Mouse (Mus musculus) intestine, postnatal 0 days (tissue): ENCODE measurements around the gene Gm9844. TPM values are rescaled to one million over a fixed set of nuclear protein-coding genes. Genes with fewer than 3 reads are reported as not detected.

ENCODE experiments used
- ATAC-seq: fragments of 200-750 bp; cut with Nextera tagmentation; 2 replicates; pipeline ENCODE4 v1.8.0; 2017; ENCODE audit warnings: mild to moderate bottlenecking, moderate TSS enrichment, moderate library complexity
- H3K27ac ChIP-seq: fragments of 300-500 bp; sonication (generic); 2 replicates; pipeline ENCODE4 v1.5.1; 2014; ENCODE audit warnings: mild to moderate bottlenecking, low read depth, low read length, moderate library complexity
- H3K27me3 ChIP-seq: fragments of 300-500 bp; sonication (generic); replicated peaks from 2 replicates; pipeline ENCODE4 v1.6.1; 2014; ENCODE audit warnings: low read length, mixed read lengths; ENCODE audit not compliant: control insufficient read depth, insufficient read depth
- H3K36me3 ChIP-seq: fragments of 300-500 bp; sonication (generic); 2 replicates; pipeline ENCODE4 v1.6.1; 2014; ENCODE audit warnings: mild to moderate bottlenecking, moderate library complexity; ENCODE audit not compliant: control insufficient read depth, insufficient read depth
- H3K4me1 ChIP-seq: fragments of 300-500 bp; sonication (generic); replicated peaks from 2 replicates; pipeline ENCODE4 v1.6.1; 2014; ENCODE audit warnings: antibody characterized with exemption, low read length, mixed read lengths; ENCODE audit not compliant: control insufficient read depth, insufficient read depth
- H3K4me2 ChIP-seq: fragments of 300-500 bp; sonication (generic); replicated peaks from 2 replicates; pipeline ENCODE4 v1.6.1; 2014; ENCODE audit warnings: low read depth, mild to moderate bottlenecking, moderate library complexity
- H3K4me3 ChIP-seq: fragments of 300-500 bp; sonication (generic); 2 replicates; pipeline ENCODE4 v1.5.1; 2014; ENCODE audit warnings: low read depth, low read length
- H3K9ac ChIP-seq: fragments of 300-500 bp; sonication (generic); 2 replicates; pipeline ENCODE4 v1.6.1; 2014; ENCODE audit warnings: mild to moderate bottlenecking, low read depth, low read length
- H3K9me3 ChIP-seq: fragments of 300-500 bp; sonication (generic); 2 replicates; pipeline ENCODE4 v1.6.1; 2016; ENCODE audit warnings: mixed run types; ENCODE audit not compliant: control insufficient read depth
- CTCF ChIP-seq: sonication (generic); IDR thresholded peaks from 2 replicates; pipeline ENCODE4 v1.5.1; 2016; ENCODE audit warnings: low read depth, mild to moderate bottlenecking, control low read depth, antibody characterized with exemption, moderate library complexity
- WGBS: fragments of 180-500 bp; shearing (Covaris S2); extraction: QIAGEN DNeasy Blood & Tissue Kit; methylation state at CpG from one replicate; pipeline ENCODE4 v1.1.7; 2014; 5-methylcytosine and 5-hydroxymethylcytosine counted together
- polyA plus RNA-seq: library from polyadenylated mRNA; unstranded; fragments of >200 nt; fragmentation: Nextera tagmentation; extraction: Ambion mirVana; gene quantifications from 2 replicates; pipeline ENCODE4 v1.2.1, GENCODE M21; 2015

The Gm9844 gene
- polyA plus RNA-seq, 1 experiment from 2014 or later: 28.0 TPM

- Histone ChIP-seq H3K4me1 (no peaks in the 10 kb centered on the region), H3K4me3 (no peak overlapping the region), H3K36me3 (no peaks in the 10 kb centered on the region), H3K9ac (no peak overlapping the region), H3K4me2 (no peak overlapping the region), H3K9me3 (no peaks in the 10 kb centered on the region), H3K27me3 (no peaks in the 10 kb centered on the region), H3K27ac (no peak overlapping the region)
- 43% methylated on average over 2 of the region's 2 CpGs for WGBS
- TF ChIP-seq CTCF: no peak
- ATAC-seq: no peak
These were observed 17.6 kb downstream of the Gm9844 start for GRCm38 (mm10) chr7:24879620-24880019.

GRCm38 (mm10) chr7:24882416-24883199 is 20.6 kb downstream of the Gm9844 start:
- H3K4me3 ChIP-seq: no peak overlapping the region
- peaks cover 20% of the 10 kb centered on the region for H3K36me3 ChIP-seq
- no peak overlapping the region for H3K27ac ChIP-seq
- no peaks in the 10 kb centered on the region for H3K27me3 ChIP-seq
- no peak overlapping the region for H3K4me2 ChIP-seq
- no peak for ATAC-seq
- WGBS: 90% methylated on average over 9 of the region's 9 CpGs
- TF ChIP-seq CTCF: no peak
- 0 out of 2 replicates have a peak, but pooled peaks cover 6% of the 10 kb centered on the region for H3K4me1 ChIP-seq
- no peaks in the 10 kb centered on the region for H3K9me3 ChIP-seq
- H3K9ac ChIP-seq: no peak overlapping the region

- Histone ChIP-seq H3K27me3 (no peaks in the 10 kb centered on the region), H3K36me3 (peaks cover 34% of the 10 kb centered on the region), H3K4me1 (0 out of 2 replicates have a peak, but pooled peaks cover 6% of the 10 kb centered on the region), H3K27ac (peak within 1 kb of the TSS; percentile 87), H3K4me2 (peak within 1 kb of the TSS; percentile 78), H3K9me3 (no peaks in the 10 kb centered on the region), H3K9ac (peak within 1 kb of the TSS; percentile 100), H3K4me3 (peak within 1 kb of the TSS; percentile 98)
- WGBS: under 1% methylated on average over 57 of the region's 57 CpGs
- peak; percentile 78 for TF ChIP-seq CTCF
- ATAC-seq: peak; percentile 98
These were observed 22.1 kb downstream of the Gm9844 start, which contains the start of gene Rps19 for GRCm38 (mm10) chr7:24883896-24884692. TSS of gene Rps19 (plus strand) at chr7:24884371.

- Histone ChIP-seq H3K9ac (peak overlapping the region; percentile 100), H3K27ac (peak overlapping the region; percentile 87), H3K9me3 (no peaks in the 10 kb centered on the region), H3K36me3 (peaks cover 41% of the 10 kb centered on the region), H3K27me3 (no peaks in the 10 kb centered on the region), H3K4me1 (0 out of 2 replicates have a peak, but pooled peaks cover 6% of the 10 kb centered on the region), H3K4me3 (peak overlapping the region; percentile 98), H3K4me2 (peak overlapping the region; percentile 78)
- under 1% methylated on average over 47 of the region's 47 CpGs for WGBS
- 0 out of 2 replicates have a peak, but pooled peaks have one; percentile 10 for TF ChIP-seq CTCF
- no peak for ATAC-seq
These were observed 22.8 kb downstream of the Gm9844 start for GRCm38 (mm10) chr7:24884693-24885291.

- peaks cover 46% of the 10 kb centered on the region for H3K36me3 ChIP-seq
- 0 out of 2 replicates have a peak, but pooled peaks cover 6% of the 10 kb centered on the region for H3K4me1 ChIP-seq
- WGBS: 13% methylated on average over 12 of the region's 12 CpGs
- no peak overlapping the region for H3K27ac ChIP-seq
- no peaks in the 10 kb centered on the region for H3K9me3 ChIP-seq
- no peak for ATAC-seq
- peak overlapping the region; percentile 100 for H3K9ac ChIP-seq
- peak overlapping the region; percentile 78 for H3K4me2 ChIP-seq
- H3K27me3 ChIP-seq: no peaks in the 10 kb centered on the region
- no peak for TF ChIP-seq CTCF
- H3K4me3 ChIP-seq: peak overlapping the region; percentile 98
These were observed 23.7 kb downstream of the Gm9844 start for GRCm38 (mm10) chr7:24885468-24886307.
